Mouse (Mus musculus) liver, postnatal 0 days (tissue): ENCODE data around the gene Rgs17. TPM values are rescaled to one million over a fixed set of nuclear protein-coding genes. Genes with fewer than 3 reads are reported as not detected.

ENCODE experiments used
- ATAC-seq: fragments of 200-750 bp; cut with Nextera tagmentation; 2 replicates; pipeline ENCODE4 v1.8.0; 2017; ENCODE audit warnings: mild to moderate bottlenecking, moderate library complexity
- DNase-seq: peaks from one replicate; pipeline ENCODE4 v3.0.0-alpha.2; 2016
- H3K27ac ChIP-seq: fragments of 300-500 bp; sonication (generic); 2 replicates; pipeline ENCODE4 v1.5.1; 2014; ENCODE audit warnings: antibody characterized with exemption, moderate library complexity, mild to moderate bottlenecking, low read depth
- H3K27me3 ChIP-seq: fragments of 300-500 bp; sonication (generic); 2 replicates; pipeline ENCODE4 v1.6.1; 2014; ENCODE audit warnings: low read length, control low read depth, mixed read lengths; ENCODE audit not compliant: insufficient read depth
- H3K36me3 ChIP-seq: fragments of 300-500 bp; sonication (generic); replicated peaks from 2 replicates; pipeline ENCODE4 v1.6.1; 2014; ENCODE audit warnings: mild to moderate bottlenecking, control low read depth, low read length, moderate library complexity, mixed read lengths; ENCODE audit not compliant: insufficient read depth
- H3K4me1 ChIP-seq: fragments of 300-500 bp; sonication (generic); 2 replicates; pipeline ENCODE4 v1.6.1; 2014; ENCODE audit warnings: antibody characterized with exemption, mild to moderate bottlenecking, control low read depth; ENCODE audit not compliant: insufficient read depth
- H3K4me2 ChIP-seq: fragments of 300-500 bp; sonication (generic); 2 replicates; pipeline ENCODE4 v1.6.1; 2014; ENCODE audit warnings: low read depth, mild to moderate bottlenecking, low read length, moderate library complexity, mixed read lengths
- H3K4me3 ChIP-seq: fragments of 300-500 bp; sonication (generic); 2 replicates; pipeline ENCODE4 v1.5.1; 2014; ENCODE audit warnings: low read depth, low read length
- H3K9ac ChIP-seq: fragments of 300-500 bp; sonication (generic); replicated peaks from 2 replicates; pipeline ENCODE4 v1.6.1; 2014; ENCODE audit warnings: mild to moderate bottlenecking, moderate library complexity
- H3K9me3 ChIP-seq: fragments of 300-500 bp; sonication (generic); 2 replicates; pipeline ENCODE4 v1.6.1; 2016; ENCODE audit warnings: mild to moderate bottlenecking, control low read depth, low read length, mixed read lengths
- CTCF ChIP-seq: sonication (generic); IDR thresholded peaks from 2 replicates; pipeline ENCODE4 v1.5.1; 2016; ENCODE audit warnings: antibody characterized with exemption, low read depth
- EP300 ChIP-seq: IDR thresholded peaks from 2 replicates; pipeline ENCODE4 v1.6.1; 2016; ENCODE audit warnings: antibody characterized with exemption, low read depth, mild to moderate bottlenecking
- WGBS: fragments of 180-500 bp; shearing (Covaris S2); extraction: QIAGEN DNeasy Blood & Tissue Kit; methylation state at CpG from one replicate; pipeline ENCODE4 v1.1.7; 2014; ENCODE audit not compliant: insufficient replicate concordance; 5-methylcytosine and 5-hydroxymethylcytosine counted together
- polyA plus RNA-seq: library from polyadenylated mRNA; unstranded; fragments of >200 nt; fragmentation: Nextera tagmentation; extraction: Ambion mirVana; gene quantifications from 2 replicates; pipeline ENCODE4 v1.2.1, GENCODE M21; 2015

Gene Rgs17
- polyA plus RNA-seq, 1 experiment from 2014 or later: 0.08 TPM

- under 1% methylated on average over 37 of the region's 37 CpGs for WGBS
- Histone ChIP-seq H3K36me3 (peaks cover 25% of the 10 kb centered on the region), H3K4me3 (peak overlapping the region; percentile 78), H3K27me3 (no peaks in the 10 kb centered on the region), H3K9me3 (no peaks in the 10 kb centered on the region), H3K9ac (peak overlapping the region; percentile 85), H3K27ac (peak overlapping the region; percentile 88), H3K4me2 (peak overlapping the region; percentile 75), H3K4me1 (peaks cover 16% of the 10 kb centered on the region)
- ATAC-seq: peak; percentile 6
- TF ChIP-seq CTCF (no peak), EP300 (no peak)
- DNase-seq: no peak
Observed at GRCm38 (mm10) chr10:5823291-5823739, 98.9 kb downstream of the Rgs17 start.

DNA sequence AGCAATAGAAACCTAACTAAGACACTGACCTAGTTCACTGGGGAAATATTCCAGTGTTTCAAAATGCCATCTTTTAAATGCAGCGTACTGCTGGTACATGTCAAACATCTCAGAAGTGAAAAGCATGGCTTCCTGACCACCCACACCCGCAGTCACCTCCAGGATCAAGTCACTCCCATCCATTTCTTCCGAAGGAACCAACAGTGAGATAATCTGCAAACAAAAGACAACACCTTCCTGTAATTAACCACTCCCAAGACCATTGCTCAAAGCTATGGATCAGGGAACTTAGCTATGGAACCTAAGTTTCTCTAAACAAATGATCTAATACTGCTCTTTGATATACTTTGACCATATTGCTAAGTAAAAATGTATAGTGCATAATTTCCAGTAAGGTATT is 103.4 kb downstream of the Rgs17 start:
- H3K27ac ChIP-seq: no peak overlapping the region
- peaks cover 7% of the 10 kb centered on the region for H3K4me1 ChIP-seq
- no peak for ATAC-seq
- H3K36me3 ChIP-seq: peaks cover 61% of the 10 kb centered on the region
- 89% methylated on average over 3 of the region's 3 CpGs for WGBS
- H3K27me3 ChIP-seq: no peaks in the 10 kb centered on the region
- TF ChIP-seq EP300 (no peak), CTCF (no peak)
- no peak overlapping the region for H3K9ac ChIP-seq
- H3K4me2 ChIP-seq: no peak overlapping the region
- DNase-seq: no peak
- H3K4me3 ChIP-seq: no peak overlapping the region
- no peaks in the 10 kb centered on the region for H3K9me3 ChIP-seq

- peaks cover 82% of the 10 kb centered on the region for H3K36me3 ChIP-seq
Observed at GRCm38 (mm10) chr10:5815968-5816367, 106.2 kb downstream of the Rgs17 start.

GRCm38 (mm10) chr10:5813724-5814123 is 108.5 kb downstream of the Rgs17 start:
- 92% methylated on average over 11 of the region's 11 CpGs for WGBS
- ATAC-seq (no peak), DNase-seq (no peak)
- Histone ChIP-seq H3K36me3 (peaks cover 64% of the 10 kb centered on the region), H3K27ac (no peak overlapping the region), H3K9ac (no peak overlapping the region), H3K9me3 (no peaks in the 10 kb centered on the region), H3K4me1 (no peaks in the 10 kb centered on the region), H3K4me3 (no peak overlapping the region), H3K27me3 (no peaks in the 10 kb centered on the region), H3K4me2 (no peak overlapping the region)
- TF ChIP-seq CTCF (no peak), EP300 (no peak)

More at GRCm38 (mm10) chr10:5815968-5816367, 106.2 kb downstream of the Rgs17 start:
- no peak for DNase-seq
- H3K4me3 ChIP-seq: no peak overlapping the region
- TF ChIP-seq CTCF (no peak), EP300 (no peak)
- no peak overlapping the region for H3K4me2 ChIP-seq
- no peak overlapping the region for H3K9ac ChIP-seq
- no peaks in the 10 kb centered on the region for H3K4me1 ChIP-seq
- H3K27me3 ChIP-seq: no peaks in the 10 kb centered on the region
- no peaks in the 10 kb centered on the region for H3K9me3 ChIP-seq
- ATAC-seq: no peak
- 97% methylated on average over 2 of the region's 2 CpGs for WGBS
- no peak overlapping the region for H3K27ac ChIP-seq

DNA sequence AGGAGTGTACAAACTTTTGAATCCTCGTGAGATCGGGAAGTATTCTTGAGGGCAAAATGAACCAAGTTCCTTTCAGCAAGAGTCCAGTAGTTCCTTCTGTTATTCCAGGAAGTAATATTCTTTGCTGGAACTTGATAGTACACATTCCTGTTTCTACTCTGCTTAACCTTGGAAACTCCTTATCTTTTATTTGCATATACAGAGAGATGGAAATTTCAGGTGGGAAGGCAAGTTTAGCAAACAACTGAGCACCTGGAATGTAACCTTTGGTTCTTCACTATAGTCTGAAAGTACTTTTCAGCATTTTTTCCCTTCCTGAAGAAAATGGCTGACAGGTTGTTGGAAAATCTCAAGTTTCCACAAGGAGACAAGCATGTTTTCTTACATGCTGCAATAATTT is 114.5 kb downstream of the Rgs17 start:
- no peak for TF ChIP-seq CTCF
- no peak for TF ChIP-seq EP300
- peaks cover 17% of the 10 kb centered on the region for H3K36me3 ChIP-seq
- DNase-seq (no peak), ATAC-seq (no peak)
- H3K4me2 ChIP-seq: no peak overlapping the region; the same call in 1 of the 2 replicates
- H3K27ac ChIP-seq: peak overlapping the region; percentile 57; the same call in 1 of the 2 replicates
- no peak overlapping the region; the same call in 1 of the 2 replicates for H3K9ac ChIP-seq
- no peaks in the 10 kb centered on the region for H3K27me3 ChIP-seq
- peaks cover 25% of the 10 kb centered on the region for H3K4me1 ChIP-seq
- no peaks in the 10 kb centered on the region for H3K9me3 ChIP-seq
- WGBS: 36% methylated on average over 2 of the region's 2 CpGs
- H3K4me3 ChIP-seq: no peak overlapping the region

DNA sequence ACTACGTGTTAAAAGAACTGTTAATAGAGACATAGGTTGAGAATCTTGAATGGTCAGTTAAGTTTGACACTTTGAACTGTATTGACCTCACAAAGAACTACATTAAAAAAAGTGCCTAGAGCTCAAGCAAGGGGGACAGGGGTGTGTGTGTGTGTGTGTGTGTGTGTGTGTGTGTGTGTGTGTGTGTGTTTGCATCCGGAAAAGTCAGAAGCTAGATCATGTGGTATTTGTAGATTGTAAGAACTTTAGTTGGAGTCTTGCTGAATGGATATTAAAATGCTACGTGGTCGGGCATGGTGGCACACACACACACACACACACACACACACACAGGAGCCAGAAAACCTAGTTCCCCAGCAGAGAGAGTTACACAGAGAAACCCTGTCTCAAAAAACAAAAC is 115.2 kb downstream of the Rgs17 start:
- peaks cover 17% of the 10 kb centered on the region for H3K36me3 ChIP-seq
- DNase-seq (no peak), ATAC-seq (no peak)
- H3K4me1 ChIP-seq: peaks cover 30% of the 10 kb centered on the region
- H3K4me3 ChIP-seq: no peak overlapping the region; the same call in 1 of the 2 replicates
- no peaks in the 10 kb centered on the region for H3K9me3 ChIP-seq
- no peak for TF ChIP-seq CTCF
- TF ChIP-seq EP300: no peak
- no peaks in the 10 kb centered on the region for H3K27me3 ChIP-seq
- WGBS: 23% methylated on average over 4 of the region's 4 CpGs
- no peak overlapping the region for H3K9ac ChIP-seq
- H3K4me2 ChIP-seq: peak overlapping the region; percentile 97
- peak overlapping the region; percentile 71; the same call in 1 of the 2 replicates for H3K27ac ChIP-seq

GRCm38 (mm10) chr10:5806416-5806815 is 115.8 kb downstream of the Rgs17 start:
- TF ChIP-seq EP300 (no peak), CTCF (no peak)
- ATAC-seq: no peak
- 11% methylated on average over 8 of the region's 8 CpGs for WGBS

More at GRCm38 (mm10) chr10:5806416-5806815, 115.8 kb downstream of the Rgs17 start:
- Histone ChIP-seq H3K27ac (peak overlapping the region; percentile 71), H3K4me2 (peak overlapping the region; percentile 97), H3K4me1 (peaks cover 30% of the 10 kb centered on the region), H3K36me3 (peaks cover 17% of the 10 kb centered on the region), H3K27me3 (no peaks in the 10 kb centered on the region), H3K4me3 (peak overlapping the region; percentile 91), H3K9ac (peak overlapping the region; percentile 36), H3K9me3 (no peaks in the 10 kb centered on the region)
- DNase-seq: no peak
